Mouse (Mus musculus) B cell, adult 2 months (primary cell): ENCODE measurements around the gene S100g.

Source experiments
- DNase-seq, 2 experiments: peaks; one replicate each; pipeline ENCODE4 v3.0.0; 2022

S100g gene

DNA sequence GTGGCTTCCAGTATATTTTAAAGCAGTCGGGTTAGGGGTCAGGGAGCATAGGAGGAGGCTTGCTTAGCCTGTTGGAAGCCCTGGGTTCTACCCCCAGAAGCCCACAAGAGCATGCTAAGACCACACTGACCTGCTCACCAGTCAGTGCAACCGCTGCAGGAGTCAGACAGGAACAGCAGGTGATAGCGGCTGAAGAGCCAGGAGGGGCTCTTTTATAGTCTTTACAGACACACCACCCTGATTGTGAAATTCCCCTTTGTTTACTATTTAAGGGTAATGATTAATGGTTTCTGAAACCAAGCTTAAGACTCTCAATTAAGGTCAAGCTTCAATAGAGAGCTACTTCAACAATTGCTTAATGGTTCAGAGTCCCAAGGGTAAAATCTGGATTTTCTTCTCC is at the start of gene S100g:
Gene S100g, minus strand, starts transcription at position 217 of the 400 bp plus-strand sequence.
- no peak for DNase-seq

DNA sequence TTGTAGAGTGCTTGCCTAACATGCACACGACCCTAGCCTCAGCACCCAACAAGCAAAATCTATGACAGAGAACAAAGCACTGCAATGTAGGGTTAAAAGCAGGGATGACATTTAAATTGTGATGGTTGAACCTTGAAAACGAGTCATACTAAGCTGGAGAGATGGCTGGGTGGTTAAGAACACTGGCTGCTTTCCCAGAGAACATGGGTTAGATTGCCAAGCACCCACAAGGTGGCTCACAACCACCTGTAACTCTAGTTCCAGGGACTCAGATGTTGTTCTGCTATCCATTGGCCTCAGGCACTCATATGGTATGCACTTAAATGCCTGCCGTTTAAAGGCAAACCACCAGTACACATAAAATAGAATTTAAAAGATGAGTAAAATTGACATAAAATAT is 27.7 kb upstream of the S100g start:
- no peak for DNase-seq

DNA sequence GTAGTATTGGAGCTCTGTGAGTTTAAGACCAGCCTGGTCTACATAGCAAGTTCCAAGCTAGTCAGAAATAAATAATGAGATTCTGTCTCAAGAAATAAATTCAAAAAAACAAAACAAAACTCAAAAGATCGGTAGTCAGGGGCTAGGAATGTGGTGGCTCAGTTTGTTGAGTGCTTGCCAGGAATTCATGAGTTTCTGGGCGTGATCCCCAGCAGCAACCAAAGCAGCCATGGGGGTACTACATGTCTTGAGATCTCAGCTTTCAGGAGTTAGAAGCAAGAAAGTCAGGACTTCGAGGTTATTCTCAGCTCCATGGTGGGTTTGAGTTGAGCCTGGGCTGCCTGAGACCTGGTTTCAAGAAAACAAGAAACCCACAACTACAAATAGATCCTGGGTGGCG is 27.0 kb upstream of the S100g start:
- DNase-seq: no peak

- no peak for DNase-seq
These were observed 22.6 kb upstream of the S100g start for GRCm38 (mm10) chrX:162986876-162987495.

DNA sequence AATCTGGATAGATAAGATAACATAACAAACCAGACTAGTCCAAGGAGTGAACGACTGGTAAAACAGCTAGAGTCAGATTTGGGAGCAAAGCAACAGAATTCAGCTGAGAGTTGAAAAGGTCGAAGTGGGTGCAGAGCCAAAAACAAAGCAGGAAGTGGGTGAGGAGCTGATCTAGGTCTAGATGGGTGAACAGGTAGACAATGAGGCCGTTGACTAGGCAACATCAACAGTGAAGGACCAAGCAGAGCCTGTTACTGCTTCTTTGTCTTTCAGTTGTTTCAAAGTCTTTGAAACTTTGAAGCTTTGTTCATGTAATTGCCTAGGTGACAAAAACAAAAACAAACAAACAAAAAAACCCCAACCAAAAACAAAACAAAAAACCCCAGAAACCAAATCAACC is 11.8 kb upstream of the S100g start:
- DNase-seq: no peak

- no peak for DNase-seq
These were observed 3.1 kb upstream of the S100g start for GRCm38 (mm10) chrX:162967456-162967855.

DNA sequence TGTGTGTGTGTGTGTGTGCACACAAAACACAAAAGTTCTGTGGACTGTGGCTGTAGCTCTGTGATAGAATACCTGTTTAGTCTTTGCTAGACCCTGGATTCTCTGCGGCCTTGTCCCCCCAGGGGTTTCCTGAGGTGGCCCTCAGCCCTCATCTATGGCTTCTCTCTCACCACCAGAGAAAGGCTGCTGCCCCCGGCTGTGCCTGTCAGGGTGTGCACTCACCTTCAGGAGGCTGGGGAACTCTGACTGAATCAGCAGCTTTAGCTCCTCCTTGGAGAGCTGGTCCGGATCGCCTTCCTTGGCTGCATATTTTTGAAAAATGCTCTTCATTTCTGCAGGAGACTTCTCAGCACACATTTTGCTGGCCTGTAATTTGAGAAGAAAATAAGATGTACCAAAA is 559 bp downstream of the S100g start:
- DNase-seq: no peak

- DNase-seq: no peak
These were observed 6.5 kb downstream of the S100g start for GRCm38 (mm10) chrX:162957921-162958320.

DNA sequence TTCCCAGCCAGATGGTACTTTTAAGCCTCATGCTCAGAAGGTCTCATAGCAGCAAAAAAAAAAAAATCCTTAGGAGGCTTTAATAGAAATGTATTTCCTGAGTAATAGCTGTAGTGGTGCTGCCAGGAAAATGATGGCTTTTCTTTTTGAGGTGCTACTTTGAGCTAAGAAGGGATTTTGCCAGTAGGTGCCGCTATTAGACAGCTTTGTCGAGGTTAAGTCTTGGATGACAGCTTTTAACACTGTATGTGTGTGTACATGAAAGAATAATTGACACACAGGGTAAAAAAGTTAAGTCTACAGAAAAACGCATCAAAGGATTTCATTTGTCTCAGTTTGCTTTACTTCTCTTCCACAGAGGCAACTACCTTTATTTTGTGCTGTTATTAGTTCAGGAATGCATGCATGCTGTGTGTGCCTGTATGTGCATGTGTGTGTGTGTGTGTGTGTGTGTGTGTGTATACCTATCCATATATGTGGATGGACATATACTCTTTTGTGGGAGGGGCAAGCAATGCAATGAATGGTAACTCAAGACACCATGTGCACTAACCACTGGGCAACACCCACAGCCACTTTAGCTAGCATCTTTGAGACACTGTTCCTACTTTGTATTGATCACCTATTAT is 14.5 kb downstream of the S100g start:
- peak; percentile 3 to 17 for DNase-seq

DNA sequence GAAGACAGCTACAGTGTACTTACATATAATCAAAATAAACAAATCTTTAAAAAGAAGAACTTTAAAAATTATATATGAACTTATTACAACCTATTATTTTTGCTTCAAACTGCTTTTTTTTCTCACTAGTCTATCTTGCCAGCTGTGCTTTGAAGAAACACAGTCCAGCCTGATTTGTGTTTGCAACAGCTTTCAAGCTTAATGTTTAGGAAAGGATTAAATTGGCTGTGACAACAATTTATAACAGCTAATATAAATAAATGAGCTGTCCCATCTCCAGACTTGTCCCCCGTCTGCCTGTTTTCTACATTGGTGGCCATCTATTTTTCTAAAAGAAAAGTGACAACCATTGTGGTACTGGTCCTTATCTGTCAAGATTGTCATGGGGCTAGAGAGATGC is 22.4 kb downstream of the S100g start:
- DNase-seq: no peak

GRCm38 (mm10) chrX:162931467-162931866 is 32.9 kb downstream of the S100g start:
- no peak for DNase-seq

DNA sequence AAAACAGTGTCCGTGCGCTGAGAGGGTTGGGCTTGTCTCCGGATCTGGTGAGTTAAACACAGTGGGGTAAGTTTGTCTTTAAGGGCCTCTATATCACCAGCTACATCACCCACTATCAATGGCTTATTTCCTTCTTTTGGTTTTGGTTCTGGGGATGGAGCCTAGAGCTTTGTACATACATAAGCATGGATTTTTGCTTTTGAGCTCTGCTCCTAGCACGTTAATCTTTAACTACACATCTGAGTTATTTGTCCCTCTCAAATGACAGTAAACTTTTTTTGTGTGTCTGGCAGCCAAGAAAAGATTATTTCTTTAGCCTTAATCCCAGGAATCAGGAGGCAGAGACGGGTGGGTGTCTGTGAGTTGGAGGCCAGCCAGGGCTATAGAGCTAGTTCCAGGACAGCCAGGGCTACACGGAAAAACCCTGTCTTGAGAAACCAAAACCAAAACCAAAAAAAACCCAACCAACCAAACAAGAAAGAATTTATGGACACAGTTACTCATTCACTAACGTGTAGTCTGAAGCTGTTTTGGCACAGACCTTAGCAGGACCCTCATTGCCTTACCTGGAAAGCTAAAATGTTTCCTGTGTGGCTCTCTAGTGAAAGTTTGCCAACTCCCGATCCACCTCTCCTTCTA is 42.8 kb downstream of the S100g start:
- DNase-seq: no peak

- peak; percentile 59 to 71 for DNase-seq
These were observed 48.7 kb downstream of the S100g start for GRCm38 (mm10) chrX:162915697-162916096.

GRCm38 (mm10) chrX:162913651-162914050 is 50.7 kb downstream of the S100g start:
- DNase-seq: no peak
